13 mouse cellular contexts compared by ENCODE assay signal in genomic region chr5:111527741-111528140, GRCm38 (mm10).
"Had no signal": no experiment of that assay in that cellular context is flagged by ENCODE, and none has a peak within 500 bp of the region (broad histone marks: within the 10 kb centered on the region; RNA-seq: fewer than 3 reads in every experiment).

No protein-coding gene starts in this region.

- H3K4me3 ChIP-seq: limb, embryonic 12.5 days; liver, embryonic 13.5 days; neural tube, embryonic 13.5 days had no signal

- H3K9ac ChIP-seq: limb, embryonic 12.5 days; liver, embryonic 13.5 days; liver, postnatal 0 days; neural tube, embryonic 13.5 days had no signal

- H3K27ac ChIP-seq: kidney, postnatal 0 days; limb, embryonic 12.5 days; liver, embryonic 13.5 days; neural tube, embryonic 13.5 days; stomach, postnatal 0 days had no signal

- H3K4me2 ChIP-seq: limb, embryonic 12.5 days; liver, embryonic 13.5 days; neural tube, embryonic 13.5 days had no signal

- H3K9me3 ChIP-seq: limb, embryonic 12.5 days; liver, embryonic 13.5 days; neural tube, embryonic 13.5 days had no signal

- DNase-seq: kidney, adult 11 months; kidney, adult 9 months; kidney, postnatal 4 days; liver; liver, embryonic 13.5 days; liver, postnatal 0 days; midbrain, embryonic 14.5 days; right cerebral cortex, adult 18-20 months; thymus, postnatal 4 days had no signal

- ATAC-seq: liver, postnatal 0 days had no signal

- H3K36me3 ChIP-seq: limb, embryonic 12.5 days; liver, embryonic 13.5 days; neural tube, embryonic 13.5 days had no signal
